Mouse (Mus musculus) layer of hippocampus, postnatal 25 days (tissue): ENCODE results near the gene Rab15. TPM values are rescaled to one million over a fixed set of nuclear protein-coding genes. Genes with fewer than 3 reads are reported as not detected.
"Not testable (repeated sequence)": the region's sequence is repeated elsewhere in the genome, so short reads cannot be mapped to it uniquely, and the experiment has no call there.

Source experiments
- DNase-seq, 2 experiments: peaks; one replicate each; pipeline ENCODE4 v3.0.0; 2022; ENCODE audit warnings: mixed read lengths in 2 of 2, low spot score in 1 of 2; ENCODE audit errors: extremely low spot score in 1 of 2
- total RNA-seq, 2 experiments: library from RNA; stranded (reverse); gene quantifications; 2 replicates each; pipeline ENCODE4 v1.2.3; 2021

Rab15 gene
- total RNA-seq, 2 experiments from 2014 or later: 193 to 201 TPM

- no peak for DNase-seq
Observed at GRCm38 (mm10) chr12:76819816-76820215, 2.9 kb downstream of the Rab15 start.

DNA sequence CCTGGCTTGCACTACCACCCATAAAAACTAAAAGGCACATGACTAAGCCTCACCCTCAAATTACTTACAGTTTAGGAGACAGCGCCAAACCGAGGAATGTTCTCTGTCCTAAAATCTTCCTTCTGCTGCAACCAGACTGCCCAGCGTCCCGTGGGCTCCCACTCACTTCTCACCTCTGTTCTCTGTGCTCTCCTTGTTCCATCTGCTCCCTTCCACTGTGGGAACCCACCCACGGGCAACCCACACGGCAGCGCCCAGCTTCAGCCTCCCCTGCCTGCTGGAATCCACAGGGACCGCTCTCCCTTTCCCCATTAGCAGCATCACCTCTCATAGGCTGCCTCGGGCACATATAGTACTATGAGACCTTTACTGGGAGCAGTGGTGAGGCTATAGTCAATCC lies 3.8 kb downstream of the Rab15 start:
- peak in 1 of 2 experiments; percentile 28 for DNase-seq

DNA sequence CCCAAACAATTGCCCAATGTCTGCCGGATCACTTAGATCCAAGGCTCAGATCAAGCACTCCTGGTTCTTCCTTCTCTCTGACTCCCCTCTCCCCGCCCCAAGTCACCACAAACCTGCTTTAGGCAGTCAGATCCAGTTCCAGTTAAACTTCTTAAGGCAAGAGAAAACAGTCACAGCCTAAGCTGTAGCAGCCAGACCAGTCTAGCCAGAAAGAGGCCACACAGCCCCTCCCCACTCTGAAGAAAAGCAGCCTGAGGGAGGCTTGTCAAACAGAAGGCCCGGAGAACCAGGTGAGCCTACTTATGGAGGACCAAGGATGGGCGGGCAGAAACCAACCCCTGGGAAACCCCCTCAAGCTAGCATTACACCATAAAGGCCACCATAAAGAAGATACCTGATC lies 4.6 kb downstream of the Rab15 start:
- no peak for DNase-seq

GRCm38 (mm10) chr12:76817176-76817575 lies 5.5 kb downstream of the Rab15 start:
- no peak for DNase-seq

DNA sequence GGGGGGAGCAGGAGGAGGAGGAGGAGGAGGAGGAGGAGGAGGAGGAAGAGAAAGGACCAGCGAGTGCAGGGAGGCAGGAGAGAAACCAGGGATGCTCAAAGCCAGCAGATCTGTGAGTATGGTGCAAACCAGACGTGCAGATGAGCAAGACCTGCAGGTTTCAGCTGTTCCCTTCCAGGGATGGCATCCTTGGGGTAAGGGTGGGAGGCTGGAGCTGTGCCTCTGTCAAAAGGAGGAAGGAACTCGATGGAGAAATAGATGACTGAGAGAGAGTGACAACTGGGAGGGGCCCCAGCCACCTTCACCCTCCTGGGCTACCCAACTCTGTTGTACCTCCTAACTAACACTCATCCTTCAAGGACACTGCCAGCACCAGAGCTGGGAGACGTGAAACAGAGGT lies 6.0 kb downstream of the Rab15 start:
- no peak for DNase-seq

DNA sequence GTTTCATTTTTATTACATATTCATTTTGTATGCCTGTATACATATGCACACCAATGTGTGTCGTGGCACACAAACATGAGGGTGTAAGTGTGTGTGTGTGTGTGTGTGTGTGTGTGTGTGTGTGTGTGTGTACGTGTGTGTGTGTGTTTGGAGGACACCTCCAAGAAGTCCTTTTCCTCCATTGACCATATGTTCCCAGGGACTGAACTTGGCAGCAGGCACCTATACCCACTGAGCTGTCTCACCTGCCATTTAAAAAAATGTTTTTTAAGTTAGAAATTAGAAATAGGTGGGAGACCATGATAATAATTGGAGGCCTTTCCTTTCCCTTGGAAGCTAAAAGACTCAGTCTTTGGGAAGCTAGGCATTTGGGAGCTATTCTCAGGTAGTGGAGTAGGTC lies 8.6 kb downstream of the Rab15 start:
- no peak for DNase-seq

- DNase-seq: no peak
Observed at GRCm38 (mm10) chr12:76813543-76813942, 9.2 kb downstream of the Rab15 start.

DNA sequence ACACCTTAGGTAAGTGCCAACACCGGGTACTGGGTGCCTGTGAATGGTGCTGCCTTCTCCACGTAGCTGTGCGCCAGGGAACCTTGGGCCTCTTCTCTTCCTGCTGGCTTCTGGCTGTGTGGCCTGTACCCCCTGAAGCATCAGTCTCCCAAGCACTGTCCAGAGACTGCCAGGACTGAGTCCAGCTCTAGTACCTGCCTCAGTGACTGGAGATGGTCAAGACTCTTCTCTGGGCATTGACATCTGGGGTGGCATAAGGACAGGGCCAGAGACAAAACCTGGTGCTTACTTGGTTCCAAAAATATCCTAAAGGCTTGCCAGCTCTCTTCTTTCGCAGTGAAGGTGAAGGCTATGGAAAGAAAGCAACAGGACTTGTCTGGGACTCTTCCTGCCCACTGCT lies 11.7 kb downstream of the Rab15 start:
- DNase-seq: no peak

- DNase-seq: no peak
Observed at GRCm38 (mm10) chr12:76810491-76810890, 12.2 kb downstream of the Rab15 start.

- DNase-seq: no peak
Observed at GRCm38 (mm10) chr12:76807796-76808195, 14.9 kb downstream of the Rab15 start.

- no peak for DNase-seq
Observed at GRCm38 (mm10) chr12:76805056-76805811, 17.5 kb downstream of the Rab15 start.

DNA sequence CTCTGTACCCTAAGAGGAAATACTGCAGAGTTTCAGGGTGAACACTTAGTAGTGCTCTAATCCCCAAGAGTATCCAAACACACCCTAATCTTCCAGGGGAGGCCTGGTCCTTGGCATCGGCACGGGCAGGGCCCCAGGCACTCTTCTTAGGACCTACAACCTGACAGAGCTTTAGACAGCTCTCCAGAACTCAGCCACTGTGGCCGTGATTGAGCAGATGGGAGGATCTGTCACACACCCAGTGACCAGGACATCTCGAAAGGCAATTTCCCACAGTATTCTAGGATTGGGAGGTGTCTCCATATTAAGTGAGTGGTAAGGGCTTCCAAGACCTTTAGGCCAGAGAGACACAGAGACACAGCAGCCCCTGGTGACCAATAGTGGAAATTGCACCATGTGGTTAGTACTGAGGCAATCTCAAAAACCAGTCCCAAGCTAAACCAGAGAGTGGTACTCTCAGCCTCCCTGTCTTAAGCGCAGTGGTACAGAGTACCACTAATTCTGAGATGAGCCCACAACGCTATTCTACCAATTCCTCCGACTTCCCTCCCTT lies 18.9 kb downstream of the Rab15 start:
- no peak for DNase-seq

GRCm38 (mm10) chr12:76803028-76803427 lies 19.7 kb downstream of the Rab15 start:
- no peak for DNase-seq

DNA sequence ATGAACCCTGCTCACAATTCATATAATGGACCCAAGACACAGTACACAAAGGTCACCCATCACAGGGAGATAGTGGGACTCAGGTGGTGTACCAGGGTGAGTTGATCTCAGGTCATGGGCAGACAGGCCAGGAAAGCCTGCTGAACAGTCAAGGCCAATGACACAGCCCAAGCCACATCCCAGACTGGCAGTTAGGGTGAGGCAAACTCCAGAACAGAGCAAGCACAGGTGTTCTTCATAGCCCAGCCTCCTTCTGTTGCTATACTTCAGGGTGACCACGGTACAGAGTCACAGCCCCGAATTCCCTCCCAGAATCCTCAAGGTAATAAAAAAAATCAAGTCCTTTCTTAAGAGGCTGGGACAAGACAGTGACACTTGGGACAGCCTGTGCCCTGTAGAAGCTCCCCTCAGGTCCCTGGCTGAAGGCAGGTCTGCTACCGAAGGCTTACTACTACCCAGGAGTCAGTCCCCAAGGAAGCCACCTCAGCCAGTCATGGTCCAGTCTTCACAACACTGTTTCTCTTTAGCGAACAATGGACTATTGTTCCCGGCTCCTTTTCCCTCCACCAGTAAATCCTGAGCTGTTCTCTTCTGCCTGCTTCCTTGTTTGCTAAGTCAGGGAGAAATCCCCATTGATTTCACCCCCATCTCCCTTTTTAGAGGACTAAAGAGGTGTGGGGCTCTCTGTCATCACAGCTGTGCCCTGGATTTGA lies 24.5 kb downstream of the Rab15 start:
- no peak for DNase-seq

DNA sequence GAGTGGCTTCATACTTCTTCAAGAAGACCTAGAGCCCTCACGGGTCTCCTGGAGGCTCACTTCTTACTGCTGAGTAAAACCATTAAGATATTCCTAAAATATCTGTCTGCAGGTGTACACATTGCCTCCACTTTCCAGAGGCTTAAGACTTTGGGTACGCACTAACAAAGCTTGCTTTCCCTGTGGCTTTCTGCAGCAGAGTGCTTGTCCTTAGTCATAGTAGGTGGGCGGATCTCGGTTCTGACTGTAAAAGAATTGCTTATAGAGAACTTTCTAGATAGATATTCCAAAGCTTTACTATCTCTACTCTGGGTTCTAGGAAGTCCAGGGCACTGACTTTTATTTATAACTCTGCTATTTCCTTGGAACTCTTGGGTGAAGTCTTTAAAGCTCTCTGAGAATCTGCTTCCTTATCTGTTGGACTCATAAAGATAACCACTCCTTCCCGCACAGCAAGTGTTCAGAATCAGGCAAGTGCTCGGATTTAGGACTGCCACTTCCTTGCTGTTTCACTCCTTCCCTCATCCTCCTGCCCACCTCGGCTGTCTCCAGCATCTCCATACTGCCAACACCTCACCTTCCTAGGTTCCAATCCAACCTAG lies 25.7 kb downstream of the Rab15 start:
- no peak for DNase-seq

DNA sequence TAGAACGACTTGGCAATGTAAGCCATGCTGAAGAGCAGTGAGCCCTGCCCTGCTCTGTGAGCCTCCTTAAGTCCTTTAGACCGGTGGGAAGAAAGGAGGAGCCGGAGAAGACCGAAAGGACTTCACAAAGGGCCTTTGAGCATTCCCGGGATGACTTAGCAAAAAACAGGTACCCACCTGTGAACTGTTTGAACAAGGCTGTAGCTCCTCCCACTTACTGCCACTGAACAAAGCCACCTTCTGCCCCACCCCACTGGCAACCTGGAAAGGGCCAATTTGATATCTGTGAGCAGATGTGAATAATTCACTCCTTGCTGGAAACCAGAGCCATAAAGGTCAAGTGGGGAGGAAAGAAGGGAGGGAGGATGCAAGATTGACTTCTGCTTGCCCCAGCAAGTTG lies 27.4 kb downstream of the Rab15 start, which contains the start of gene Gpx2:
TSS of gene Gpx2 (minus strand) at position 205 of the 400 bp plus-strand sequence.
- no peak for DNase-seq

DNA sequence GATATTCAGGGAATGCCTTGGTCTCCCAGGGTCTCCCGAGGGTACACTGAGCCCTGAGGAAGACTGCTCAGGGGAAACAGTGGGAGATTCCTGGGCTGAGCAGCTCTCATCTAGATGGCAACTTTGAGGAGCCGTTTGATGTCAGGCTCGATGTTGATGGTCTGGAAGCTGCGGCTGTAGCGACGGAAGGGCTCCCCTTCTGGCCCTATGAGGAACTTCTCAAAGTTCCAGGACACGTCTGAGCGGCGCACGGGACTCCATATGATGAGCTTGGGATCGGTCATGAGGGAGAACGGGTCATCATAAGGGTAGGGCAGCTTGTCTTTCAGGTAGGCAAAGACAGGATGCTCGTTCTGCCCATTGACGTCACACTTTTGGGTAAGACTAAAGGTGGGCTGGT lies 30.2 kb downstream of the Rab15 start:
- not testable (repeated sequence) for DNase-seq

DNA sequence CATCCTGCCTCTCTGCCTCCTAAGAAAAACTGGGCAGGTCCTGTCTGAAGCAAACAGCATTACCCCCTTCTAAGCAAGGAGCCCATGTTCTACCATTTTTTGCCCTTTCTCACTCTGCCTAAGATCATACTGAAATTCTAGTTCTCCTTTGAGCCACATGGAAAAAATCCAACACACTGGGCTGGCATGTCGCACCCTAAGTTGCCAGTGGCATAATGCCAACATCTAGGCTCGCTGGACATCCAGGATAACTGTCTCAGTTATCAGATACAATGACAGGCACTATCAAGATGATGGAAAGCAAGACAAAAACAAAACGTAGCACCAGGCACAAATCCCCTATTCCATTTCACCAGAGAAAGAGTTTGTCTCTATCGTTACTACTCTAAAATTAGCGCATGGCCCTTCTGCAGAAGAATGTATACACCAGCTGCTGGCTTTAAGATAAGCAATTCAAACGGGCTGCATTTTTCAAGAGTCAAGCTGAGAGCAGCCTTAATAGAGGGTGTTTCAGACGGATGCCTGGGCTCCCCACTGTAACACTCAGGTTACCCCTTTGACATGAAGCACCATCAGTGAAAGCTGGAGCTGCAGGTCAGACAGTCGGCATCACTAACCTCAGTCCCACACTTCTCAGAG lies 32.1 kb downstream of the Rab15 start:
- no peak for DNase-seq

- no peak for DNase-seq
Observed at GRCm38 (mm10) chr12:76784056-76784619, 38.6 kb downstream of the Rab15 start.
